In the genomic region with DNA sequence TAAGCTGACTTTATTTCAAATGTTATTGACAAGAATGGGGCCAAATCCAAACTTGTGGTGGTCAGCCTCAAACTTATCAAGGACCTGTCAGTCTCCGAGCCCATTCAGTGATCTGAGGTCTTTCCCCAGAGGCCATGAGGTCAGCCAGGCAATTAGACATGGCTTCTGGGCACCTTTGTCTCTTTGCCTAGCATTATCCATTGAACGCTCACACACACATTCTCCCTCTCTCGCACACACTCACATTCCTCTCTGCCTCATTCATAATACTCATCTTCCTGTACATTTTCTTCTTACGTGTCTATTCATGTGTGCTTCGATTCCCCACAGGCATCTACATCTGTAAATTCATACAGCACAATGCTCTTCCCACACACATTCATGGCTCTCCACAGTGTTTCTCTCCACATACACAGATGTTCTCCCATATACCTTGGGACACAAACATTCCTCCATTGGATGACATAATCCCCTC, we compare ENCODE assay signal across 22 mouse cellular contexts. TPM values are rescaled to one million over a fixed set of nuclear protein-coding genes. Genes with fewer than 3 reads are reported as not detected.
DNase-seq lines count a peak whose midpoint lies in the region; ATAC-seq lines count a peak whose summit lies in the region.
"Had no signal": no experiment of that assay in that cellular context is flagged by ENCODE, and none has a peak within 500 bp of the region (broad histone marks: within the 10 kb centered on the region; RNA-seq: fewer than 3 reads in every experiment).

No protein-coding gene starts in this region.

- no peak overlapping the region for H3K4me3 ChIP-seq in hindbrain, embryonic 10.5 days
- H3K4me3 ChIP-seq in hindbrain, embryonic 12.5 days = no peak overlapping the region
- no peak overlapping the region for H3K4me3 ChIP-seq in neural tube, embryonic 15.5 days (replicated peaks)
- H3K4me3 ChIP-seq: embryonic facial prominence, embryonic 15.5 days; forebrain, embryonic 15.5 days; heart, embryonic 10.5 days; neural tube, embryonic 13.5 days had no signal

- H3K27ac ChIP-seq in hindbrain, embryonic 10.5 days = peak overlapping the region; percentile 85
- H3K27ac ChIP-seq in hindbrain, embryonic 12.5 days = no peak overlapping the region
- H3K27ac ChIP-seq in neural tube, embryonic 15.5 days (replicated peaks) = no peak overlapping the region
- H3K27ac ChIP-seq: embryonic facial prominence, embryonic 15.5 days; forebrain, embryonic 15.5 days; heart, embryonic 10.5 days; liver, embryonic 14.5 days; neural tube, embryonic 13.5 days; stomach, postnatal 0 days had no signal

- H3K27me3 ChIP-seq in hindbrain, embryonic 10.5 days (ENCODE audit: insufficient read depth, poor library complexity, severe bottlenecking) = peaks cover 29% of the 10 kb centered on the region
- peaks cover 14% of the 10 kb centered on the region for H3K27me3 ChIP-seq in hindbrain, embryonic 12.5 days
- H3K27me3 ChIP-seq in neural tube, embryonic 15.5 days (replicated peaks) = peaks cover 15% of the 10 kb centered on the region; the same call in 1 of the 2 replicates

- ATAC-seq in hindbrain, embryonic 12.5 days (ENCODE audit: low FRiP score) = no peak
- no peak for ATAC-seq in neural tube, embryonic 15.5 days (ENCODE audit: low FRiP score)
- no peak for ATAC-seq in monocyte, adult 5-6 weeks (replicated peaks; ENCODE audit: insufficient number of reproducible peaks, low FRiP score, low TSS enrichment, poor library complexity, severe bottlenecking)
- ATAC-seq: forebrain, embryonic 15.5 days had no signal

- WGBS in hindbrain, embryonic 10.5 days = 18% methylated on average over 5 of the region's 5 CpGs
- WGBS in hindbrain, embryonic 12.5 days = 13% methylated on average over 5 of the region's 5 CpGs
- 16% methylated on average over 5 of the region's 5 CpGs for WGBS in neural tube, embryonic 15.5 days

- H3K4me1 ChIP-seq in hindbrain, embryonic 10.5 days (replicated peaks) = peaks cover 61% of the 10 kb centered on the region
- peaks cover 19% of the 10 kb centered on the region for H3K4me1 ChIP-seq in hindbrain, embryonic 12.5 days
- peaks cover 16% of the 10 kb centered on the region for H3K4me1 ChIP-seq in neural tube, embryonic 15.5 days

- no peak overlapping the region for H3K9ac ChIP-seq in hindbrain, embryonic 12.5 days
- no peak overlapping the region for H3K9ac ChIP-seq in neural tube, embryonic 15.5 days (replicated peaks)
- H3K9ac ChIP-seq: embryonic facial prominence, embryonic 15.5 days; forebrain, embryonic 15.5 days; liver, embryonic 14.5 days; lung, embryonic 14.5 days; neural tube, embryonic 13.5 days had no signal

- no peak overlapping the region for H3K4me2 ChIP-seq in hindbrain, embryonic 12.5 days (replicated peaks)
- H3K4me2 ChIP-seq in neural tube, embryonic 15.5 days = no peak overlapping the region
- H3K4me2 ChIP-seq: embryonic facial prominence, embryonic 15.5 days; forebrain, embryonic 15.5 days; lung, embryonic 14.5 days; neural tube, embryonic 13.5 days had no signal

- no peaks in the 10 kb centered on the region for H3K9me3 ChIP-seq in hindbrain, embryonic 10.5 days
- H3K9me3 ChIP-seq in hindbrain, embryonic 12.5 days (replicated peaks) = no peaks in the 10 kb centered on the region
- no peaks in the 10 kb centered on the region for H3K9me3 ChIP-seq in neural tube, embryonic 15.5 days (replicated peaks)
- H3K9me3 ChIP-seq: embryonic facial prominence, embryonic 15.5 days; forebrain, embryonic 15.5 days; heart, embryonic 10.5 days; neural tube, embryonic 13.5 days had no signal

- peak; percentile 78 for DNase-seq in hindbrain, embryonic 10.5 days (ENCODE audit: low spot score)
- peak; percentile 47 for DNase-seq in neural tube, embryonic 10.5 days (ENCODE audit: extremely low spot score, low spot score)
- DNase-seq in mesoderm, embryonic 11.5 days (ENCODE audit: low read depth, low spot score) = peak; percentile 73
- DNase-seq in left cerebral cortex, adult 11 months (ENCODE audit: low spot score) = no peak
- DNase-seq: adrenal gland, postnatal 25 days; cerebellum, adult 9-10 months; gastrocnemius, postnatal 10 days; kidney, adult 18-20 months; lung, embryonic 14.5 days; thymus, adult 2 months; thymus, postnatal 4 days had no signal

- no peaks in the 10 kb centered on the region for H3K36me3 ChIP-seq in hindbrain, embryonic 10.5 days
- H3K36me3 ChIP-seq in hindbrain, embryonic 12.5 days = no peaks in the 10 kb centered on the region
- no peaks in the 10 kb centered on the region for H3K36me3 ChIP-seq in neural tube, embryonic 15.5 days
- H3K36me3 ChIP-seq: embryonic facial prominence, embryonic 15.5 days; forebrain, embryonic 15.5 days; heart, embryonic 10.5 days; neural tube, embryonic 13.5 days had no signal

RNA-seq across cellular contexts. Expression of gene Greb1, which starts 3.3 kb away (rescaled TPM):
- polyA plus RNA-seq in hindbrain, embryonic 10.5 days (2016; fragmentation: Nextera tagmentation; extraction: Ambion mirVana) = 19.0 and 28.1 TPM in 2 replicates
- 4.5 and 6.5 TPM in 2 replicates for polyA plus RNA-seq in hindbrain, embryonic 12.5 days (2016; fragmentation: Nextera tagmentation; extraction: Ambion mirVana)
- polyA plus RNA-seq in neural tube, embryonic 15.5 days (2015; fragmentation: Nextera tagmentation; extraction: Ambion mirVana) = 0.67 and 1.9 TPM in 2 replicates
- total RNA-seq in monocyte, adult 5-6 weeks (2017) = not detected in 3 replicates
- total RNA-seq: hematopoietic stem cell, adult 5-6 weeks; megakaryocyte, adult 5-6 weeks had no signal

RNA-seq across cellular contexts. Expression of gene E2f6, which starts 6.8 kb away (rescaled TPM):
- 65.4 TPM in 2 replicates for polyA plus RNA-seq in hindbrain, embryonic 10.5 days (2016; fragmentation: Nextera tagmentation; extraction: Ambion mirVana)
- polyA plus RNA-seq in hindbrain, embryonic 12.5 days (2016; fragmentation: Nextera tagmentation; extraction: Ambion mirVana) = 65.9 and 75.6 TPM in 2 replicates
- polyA plus RNA-seq in neural tube, embryonic 15.5 days (2015; fragmentation: Nextera tagmentation; extraction: Ambion mirVana) = 26.3 and 31.2 TPM in 2 replicates
- total RNA-seq in monocyte, adult 5-6 weeks (2017) = 6.2 to 12.3 TPM (median 8.9 TPM) in 3 replicates
